Mouse (Mus musculus): ENCODE results near the gene Cela2a. TPM values are rescaled to one million over a fixed set of nuclear protein-coding genes. Genes with fewer than 3 reads are reported as not detected.
A peak's percentile ranks its signal among the peaks of the same experiment; 100 is the strongest.

The Cela2a gene
- polyA plus RNA-seq, 1 experiment, result 0.13 TPM

- TF ChIP-seq CTCF (IDR thresholded peaks at IDR 0.05; ENCODE audit: borderline replicate concordance, insufficient read depth, low read depth, low read length) (no peak), POLR2A (IDR thresholded peaks at IDR 0.05; ENCODE audit: borderline replicate concordance, insufficient read depth, low read length) (no peak)
- WGBS, result 66% methylated on average over 7 of the region's 7 CpGs
- Histone ChIP-seq H3K4me3 (replicated peaks; ENCODE audit: insufficient read depth, low read depth, low read length) (no peak overlapping the region), H3K27me3 (ENCODE audit: control insufficient read depth, insufficient read depth, low read length) (no peaks in the 10 kb centered on the region), H3K4me1 (ENCODE audit: control insufficient read depth, insufficient read depth, low read length) (no peaks in the 10 kb centered on the region), H3K27ac (ENCODE audit: insufficient read depth, low read length) (no peak overlapping the region)
- DNase-seq, result no peak
Measured at GRCm38 (mm10) chr4:141816267-141816666, 9.7 kb downstream of the Cela2a start.

GRCm38 (mm10) chr4:141811375-141811774 is 14.6 kb downstream of the Cela2a start:
- H3K4me3 ChIP-seq (replicated peaks; ENCODE audit: insufficient read depth, low read depth, low read length), result no peak overlapping the region
- DNase-seq, result no peak
- no peaks in the 10 kb centered on the region for H3K27me3 ChIP-seq (ENCODE audit: control insufficient read depth, insufficient read depth, low read length)
- no peak overlapping the region for H3K27ac ChIP-seq (ENCODE audit: insufficient read depth, low read length)
- 99% methylated on average over 7 of the region's 7 CpGs for WGBS
- H3K4me1 ChIP-seq (ENCODE audit: control insufficient read depth, insufficient read depth, low read length), result no peaks in the 10 kb centered on the region
- TF ChIP-seq CTCF (IDR thresholded peaks at IDR 0.05; ENCODE audit: borderline replicate concordance, insufficient read depth, low read depth, low read length) (no peak), POLR2A (IDR thresholded peaks at IDR 0.05; ENCODE audit: borderline replicate concordance, insufficient read depth, low read length) (no peak)

- no peak for TF ChIP-seq POLR2A (IDR thresholded peaks at IDR 0.05; ENCODE audit: borderline replicate concordance, insufficient read depth, low read length)
- TF ChIP-seq CTCF (IDR thresholded peaks at IDR 0.05; ENCODE audit: borderline replicate concordance, insufficient read depth, low read depth, low read length), result no peak
- no peaks in the 10 kb centered on the region for H3K4me1 ChIP-seq (ENCODE audit: control insufficient read depth, insufficient read depth, low read length)
- 94% methylated on average over 2 of the region's 2 CpGs for WGBS
- H3K27me3 ChIP-seq (ENCODE audit: control insufficient read depth, insufficient read depth, low read length), result no peaks in the 10 kb centered on the region
- no peak overlapping the region for H3K4me3 ChIP-seq (replicated peaks; ENCODE audit: insufficient read depth, low read depth, low read length)
- H3K27ac ChIP-seq (ENCODE audit: insufficient read depth, low read length), result no peak overlapping the region
- no peak for DNase-seq
Measured at GRCm38 (mm10) chr4:141810975-141811374, 15.0 kb downstream of the Cela2a start.

DNA sequence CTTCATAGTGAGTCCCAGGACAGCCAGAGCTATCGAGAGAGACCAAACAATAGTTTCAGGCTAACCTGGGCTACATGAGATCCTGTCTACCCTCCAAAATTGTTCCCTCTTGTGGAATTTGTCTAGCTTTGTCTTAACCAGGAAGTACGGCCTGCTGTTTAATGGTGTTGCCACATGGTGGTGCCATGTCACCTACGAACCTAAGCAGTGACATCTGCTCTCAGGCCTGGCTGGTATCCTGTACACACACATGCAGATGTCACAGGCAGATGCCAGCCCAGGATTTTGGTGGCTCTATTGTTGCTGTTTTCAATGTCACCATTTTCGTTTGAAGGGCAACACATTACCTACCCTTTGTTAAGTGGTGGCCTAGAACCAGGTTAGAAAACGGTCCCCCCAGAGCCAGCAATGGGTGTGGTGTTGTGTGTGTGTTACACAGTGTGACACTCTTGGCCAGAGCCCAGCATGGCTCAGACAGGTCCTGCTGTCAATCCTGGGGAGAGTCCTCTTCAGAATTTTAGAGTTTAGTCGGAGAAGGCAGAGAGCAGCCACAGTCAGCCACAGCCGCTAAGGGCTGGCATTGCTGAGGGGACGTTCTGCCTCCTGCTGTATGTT is 16.0 kb downstream of the Cela2a start:
- DNase-seq, result no peak
- 40% methylated on average over 8 of the region's 8 CpGs for WGBS
- H3K27ac ChIP-seq (ENCODE audit: insufficient read depth, low read length), result no peak overlapping the region
- no peaks in the 10 kb centered on the region for H3K4me1 ChIP-seq (ENCODE audit: control insufficient read depth, insufficient read depth, low read length)
- no peaks in the 10 kb centered on the region for H3K27me3 ChIP-seq (ENCODE audit: control insufficient read depth, insufficient read depth, low read length)
- TF ChIP-seq CTCF (IDR thresholded peaks at IDR 0.05; ENCODE audit: borderline replicate concordance, insufficient read depth, low read depth, low read length), result peak; percentile 71
- TF ChIP-seq POLR2A (IDR thresholded peaks at IDR 0.05; ENCODE audit: borderline replicate concordance, insufficient read depth, low read length), result no peak
- no peak overlapping the region for H3K4me3 ChIP-seq (replicated peaks; ENCODE audit: insufficient read depth, low read depth, low read length)

- no peak for DNase-seq
- TF ChIP-seq CTCF (IDR thresholded peaks at IDR 0.05; ENCODE audit: borderline replicate concordance, insufficient read depth, low read depth, low read length) (no peak), POLR2A (IDR thresholded peaks at IDR 0.05; ENCODE audit: borderline replicate concordance, insufficient read depth, low read length) (no peak)
- H3K27ac ChIP-seq (ENCODE audit: insufficient read depth, low read length), result no peak overlapping the region
- WGBS, result 92% methylated on average over 8 of the region's 8 CpGs
- H3K4me1 ChIP-seq (ENCODE audit: control insufficient read depth, insufficient read depth, low read length), result no peaks in the 10 kb centered on the region
- H3K27me3 ChIP-seq (ENCODE audit: control insufficient read depth, insufficient read depth, low read length), result no peaks in the 10 kb centered on the region
- H3K4me3 ChIP-seq (replicated peaks; ENCODE audit: insufficient read depth, low read depth, low read length), result no peak overlapping the region
Measured at GRCm38 (mm10) chr4:141805886-141806285, 20.1 kb downstream of the Cela2a start.

- Histone ChIP-seq H3K4me3 (replicated peaks; ENCODE audit: insufficient read depth, low read depth, low read length) (no peak overlapping the region), H3K4me1 (ENCODE audit: control insufficient read depth, insufficient read depth, low read length) (no peaks in the 10 kb centered on the region), H3K27ac (ENCODE audit: insufficient read depth, low read length) (no peak overlapping the region), H3K27me3 (ENCODE audit: control insufficient read depth, insufficient read depth, low read length) (no peaks in the 10 kb centered on the region)
- DNase-seq, result no peak
- 87% methylated on average over 4 of the region's 4 CpGs for WGBS
- no peak for TF ChIP-seq POLR2A (IDR thresholded peaks at IDR 0.05; ENCODE audit: borderline replicate concordance, insufficient read depth, low read length)
- TF ChIP-seq CTCF (IDR thresholded peaks at IDR 0.05; ENCODE audit: borderline replicate concordance, insufficient read depth, low read depth, low read length), result no peak
Measured at GRCm38 (mm10) chr4:141804105-141804504, 21.9 kb downstream of the Cela2a start.

DNA sequence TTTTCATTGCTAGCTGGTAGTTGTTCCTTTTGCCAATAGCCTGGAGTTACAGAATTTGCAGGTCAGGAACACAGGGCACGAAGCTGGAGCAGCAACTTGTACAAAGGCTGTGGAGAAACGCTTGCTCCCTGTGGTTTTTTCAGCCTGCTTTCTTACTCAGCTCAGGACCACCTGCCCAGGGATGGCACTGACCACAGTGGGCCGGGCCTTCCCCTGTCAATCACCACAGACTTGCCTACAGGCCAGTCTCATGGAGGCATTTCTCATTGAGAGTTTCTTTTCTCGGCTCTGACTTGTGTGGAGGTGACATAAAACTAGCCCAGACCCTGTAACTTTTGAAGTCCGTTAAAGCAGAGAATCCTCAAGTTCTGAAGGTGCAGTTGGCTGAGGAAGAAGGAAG is 28.4 kb downstream of the Cela2a start:
- H3K27me3 ChIP-seq (ENCODE audit: control insufficient read depth, insufficient read depth, low read length), result no peaks in the 10 kb centered on the region
- H3K4me1 ChIP-seq (ENCODE audit: control insufficient read depth, insufficient read depth, low read length), result peaks cover 4% of the 10 kb centered on the region; the same call in 1 of the 2 replicates
- no peak for TF ChIP-seq POLR2A (IDR thresholded peaks at IDR 0.05; ENCODE audit: borderline replicate concordance, insufficient read depth, low read length)
- TF ChIP-seq CTCF (IDR thresholded peaks at IDR 0.05; ENCODE audit: borderline replicate concordance, insufficient read depth, low read depth, low read length), result no peak
- no peak overlapping the region for H3K27ac ChIP-seq (ENCODE audit: insufficient read depth, low read length)
- H3K4me3 ChIP-seq (replicated peaks; ENCODE audit: insufficient read depth, low read depth, low read length), result no peak overlapping the region
- no peak for DNase-seq
- WGBS, result 78% methylated on average over 5 of the region's 5 CpGs

GRCm38 (mm10) chr4:141796954-141797353 is 29.0 kb downstream of the Cela2a start:
- Histone ChIP-seq H3K4me1 (ENCODE audit: control insufficient read depth, insufficient read depth, low read length) (peaks cover 4% of the 10 kb centered on the region; the same call in 1 of the 2 replicates), H3K4me3 (replicated peaks; ENCODE audit: insufficient read depth, low read depth, low read length) (no peak overlapping the region), H3K27ac (ENCODE audit: insufficient read depth, low read length) (no peak overlapping the region), H3K27me3 (ENCODE audit: control insufficient read depth, insufficient read depth, low read length) (no peaks in the 10 kb centered on the region)
- WGBS, result 85% methylated on average over 4 of the region's 4 CpGs
- no peak for DNase-seq
- TF ChIP-seq CTCF (IDR thresholded peaks at IDR 0.05; ENCODE audit: borderline replicate concordance, insufficient read depth, low read depth, low read length), result no peak
- no peak for TF ChIP-seq POLR2A (IDR thresholded peaks at IDR 0.05; ENCODE audit: borderline replicate concordance, insufficient read depth, low read length)

All from cerebellum, adult 2 months (tissue).